Mouse (Mus musculus): ENCODE measurements around the gene Anapc1. TPM values are rescaled to one million over a fixed set of nuclear protein-coding genes. Genes with fewer than 3 reads are reported as not detected.

The Anapc1 gene
- polyA plus RNA-seq, 1 experiment = 40.3 TPM

DNA sequence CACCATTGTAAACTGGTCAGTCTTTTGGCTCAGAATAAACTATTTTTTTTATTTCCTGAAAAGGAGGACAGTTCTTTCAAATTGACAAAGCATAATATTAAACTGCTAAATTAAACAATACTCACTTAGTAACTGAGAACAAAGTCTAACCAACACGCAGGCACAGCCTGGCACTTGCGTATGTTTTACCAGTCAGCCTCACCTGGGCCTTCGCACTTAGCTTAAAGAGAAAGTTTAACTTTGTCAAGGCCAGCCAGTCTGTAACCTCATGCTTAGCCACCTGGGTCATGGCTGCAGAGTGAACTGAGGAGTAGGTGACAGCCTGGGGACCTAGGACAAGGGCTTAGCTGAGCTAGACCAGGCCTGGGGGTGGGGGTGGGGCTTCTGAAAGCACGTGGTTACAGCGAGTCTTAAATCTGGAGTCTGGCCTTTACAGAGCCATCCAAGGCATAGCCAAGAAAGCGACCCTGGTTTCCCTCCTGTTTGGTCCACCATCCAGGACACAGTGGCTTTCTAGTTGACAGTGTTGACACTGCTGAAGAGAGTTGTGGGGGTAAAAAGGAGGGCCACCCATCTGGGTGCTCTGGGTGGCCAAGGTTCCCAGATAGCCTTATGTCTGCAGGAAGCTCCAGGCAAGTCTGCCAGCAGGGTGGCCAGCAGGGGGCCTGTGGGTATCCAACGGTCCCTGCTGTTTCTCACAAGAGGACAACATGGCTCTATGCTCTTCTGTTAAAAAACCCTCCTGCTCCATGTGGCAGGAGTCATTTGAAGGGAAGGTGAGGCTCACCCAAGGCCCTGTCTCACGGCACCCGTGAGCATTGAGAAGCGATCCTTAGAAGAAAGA, 120.7 kb downstream of the Anapc1 start:
- DNase-seq (ENCODE audit: low spot score) = no peak

DNA sequence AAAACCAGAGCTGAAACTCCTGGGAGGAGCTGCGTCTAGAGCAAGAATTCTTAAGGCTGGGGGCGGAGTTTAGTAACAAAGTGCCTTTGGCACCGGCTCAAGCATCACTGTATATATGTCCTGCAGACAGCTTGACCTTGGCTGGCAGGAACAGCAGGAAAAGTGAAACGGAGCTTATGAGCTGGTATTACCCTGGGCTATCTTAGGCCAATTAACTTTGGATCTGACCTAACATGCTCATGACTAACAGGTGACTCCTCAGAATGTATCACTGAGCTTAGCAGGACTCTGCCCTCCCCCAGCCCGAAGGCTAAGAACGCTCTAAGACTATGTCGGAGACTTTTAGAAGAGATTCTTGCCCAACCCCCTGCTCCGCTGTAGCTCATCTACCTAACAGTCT, 121.3 kb downstream of the Anapc1 start:
- no peak for DNase-seq (ENCODE audit: low spot score)

GRCm38 (mm10) chr2:128564195-128564594, 123.0 kb downstream of the Anapc1 start:
- DNase-seq (ENCODE audit: low spot score) = no peak

Other genes starting within 250 kb of the Anapc1 start
- not detected in 2 replicates for gene Spdye4c, start 96.2 kb downstream of the Anapc1 start, polyA plus RNA-seq (2012; rRNA removed)
- 6.8 and 10.0 TPM in 2 replicates for gene Mertk, start 11.6 kb upstream of the Anapc1 start, polyA plus RNA-seq (2012; rRNA removed)
- 35.2 and 35.6 TPM in 2 replicates for gene Tmem87b, start 130.7 kb upstream of the Anapc1 start, polyA plus RNA-seq (2012; rRNA removed)
- gene Fbln7, start 175.6 kb upstream of the Anapc1 start, polyA plus RNA-seq (2012; rRNA removed) = 1.7 and 2.0 TPM in 2 replicates

All from urinary bladder, adult 2 months (tissue).